Mouse (Mus musculus) heart, postnatal 10 days (tissue): ENCODE data around the gene Srp72. TPM values are rescaled to one million over a fixed set of nuclear protein-coding genes. Genes with fewer than 3 reads are reported as not detected.

Experiments
- DNase-seq, 2 experiments: peaks; one replicate each; pipeline ENCODE4 v3.0.0; 2021
- intact Hi-C: fragments of 180-260 bp; cut with DNase I; formaldehyde crosslinking; loops from one replicate; pipeline ENCODE4 v1.15.1; 2025
- total RNA-seq, 2 experiments: library from RNA; stranded (reverse); gene quantifications; 2 replicates each; pipeline ENCODE4 v1.2.3; 2021

Srp72 gene
- total RNA-seq, result 10 to 100 TPM; 74.0 to 75.6 TPM

DNA sequence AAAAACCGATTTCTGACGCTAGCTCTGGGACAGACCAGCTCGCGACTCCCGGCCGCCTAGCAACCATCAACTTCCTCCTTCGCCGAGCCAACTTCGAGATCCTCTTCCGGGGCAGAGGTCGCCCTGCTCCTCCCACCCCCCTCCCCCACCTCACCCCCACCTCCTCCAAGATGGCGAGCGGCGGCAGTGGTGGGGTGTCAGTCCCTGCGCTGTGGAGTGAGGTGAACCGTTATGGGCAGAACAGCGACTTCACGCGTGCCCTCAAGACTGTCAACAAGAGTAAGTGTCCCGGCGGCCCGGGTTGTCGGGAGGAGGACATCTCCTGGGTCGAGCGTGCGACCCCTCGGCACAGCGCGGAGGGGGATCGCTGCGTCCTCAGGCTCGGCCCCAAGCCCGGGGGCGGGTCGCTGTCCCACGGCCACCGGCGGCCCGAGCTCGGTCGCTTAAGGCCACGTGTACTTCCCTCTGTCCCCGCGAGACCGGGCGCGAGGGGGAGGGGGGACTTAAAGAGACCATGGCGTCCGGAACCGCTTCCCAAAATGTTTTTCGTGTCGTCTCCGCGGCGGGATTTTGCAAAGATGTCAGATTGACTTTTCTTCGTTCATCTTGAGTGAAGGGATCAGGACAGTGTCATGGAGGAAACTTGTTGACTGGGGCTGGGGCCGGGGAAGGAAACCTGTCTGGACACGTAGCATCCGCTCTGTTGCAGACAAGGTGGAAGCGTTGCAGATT lies at the start of gene Srp72:
Gene Srp72 (plus strand): TSS at position 130 of the 732 bp plus-strand sequence.
- peak; percentile 86 to 91 for DNase-seq
- intact Hi-C loops, result loop anchor here (2.0 to 10.0 kb wide), 2 partner anchors 70 to 390 kb away; partner anchors contain the start of genes Aasdh and Cep135

DNA sequence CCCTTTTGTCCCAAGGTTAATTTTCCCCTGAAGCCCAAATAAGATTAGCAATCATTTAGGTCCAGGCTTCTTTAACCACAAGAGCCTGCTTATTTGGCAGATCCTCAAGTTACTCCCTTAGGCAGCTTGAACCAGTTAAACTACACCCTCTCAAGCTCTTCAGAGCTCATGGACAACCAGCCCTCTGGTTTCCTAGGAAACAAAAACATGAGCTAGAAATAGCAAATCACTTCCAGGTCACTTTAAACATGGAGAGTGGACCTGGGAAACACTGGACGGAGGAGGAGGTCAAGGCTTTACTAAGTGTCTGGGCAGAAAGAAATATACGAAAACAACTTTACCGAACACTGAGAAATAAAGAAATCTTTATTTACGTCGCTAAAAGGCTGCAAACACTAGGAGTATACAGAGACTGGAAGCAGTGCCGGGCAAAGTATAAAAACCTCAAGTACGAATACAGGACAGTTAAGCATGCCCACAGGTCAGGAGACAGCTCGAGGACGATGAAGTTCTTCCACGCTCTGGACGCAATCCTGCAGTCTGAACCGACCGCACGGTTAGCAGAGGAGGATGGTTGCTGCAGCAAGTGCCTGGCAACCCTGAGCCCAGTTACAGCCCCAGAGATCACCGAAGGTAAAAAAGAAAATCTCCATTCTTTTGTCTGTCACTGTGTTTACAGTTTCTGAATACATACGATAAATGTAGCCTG lies 46.2 kb upstream of the Srp72 start:
- DNase-seq, result peak; percentile 63 to 69

DNA sequence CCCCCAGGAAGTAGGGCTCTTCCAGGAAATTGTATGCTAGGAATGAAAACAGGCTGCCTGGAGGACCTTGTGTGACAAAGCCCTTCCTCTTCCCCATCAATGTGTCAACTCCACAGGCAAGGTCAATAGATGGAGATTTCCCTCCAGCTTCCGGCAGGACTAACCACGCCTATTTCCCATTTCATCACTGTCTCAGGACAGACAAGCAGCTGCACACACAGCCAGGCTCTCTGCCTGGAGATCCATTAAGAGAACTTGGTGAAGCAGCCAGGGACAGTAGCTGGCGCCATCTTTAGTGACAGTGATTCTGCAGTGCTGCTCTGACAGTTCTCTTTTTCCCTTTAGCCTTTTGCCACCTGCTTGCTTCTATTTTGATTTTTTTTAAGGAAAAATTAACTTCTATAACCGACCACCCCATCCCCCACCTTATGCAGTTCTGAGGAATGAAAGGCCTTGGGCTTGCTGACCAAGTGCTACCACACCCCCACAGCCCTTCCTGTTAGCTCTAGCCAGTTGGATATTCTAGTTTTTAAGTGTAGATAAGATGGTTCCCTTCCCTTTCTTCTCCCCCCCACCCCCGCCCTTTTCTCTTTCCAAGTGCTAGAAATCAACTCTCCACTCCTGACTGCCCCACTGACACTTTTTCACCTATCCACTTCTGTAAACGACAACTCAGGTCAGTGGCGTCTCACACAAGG lies 45.2 kb upstream of the Srp72 start:
- peak; percentile 41 to 47 for DNase-seq
- intact Hi-C loops, result no loop called here

More for the DNA sequence above, 46.2 kb upstream of the Srp72 start:
- intact Hi-C loops, result no loop called here

DNA sequence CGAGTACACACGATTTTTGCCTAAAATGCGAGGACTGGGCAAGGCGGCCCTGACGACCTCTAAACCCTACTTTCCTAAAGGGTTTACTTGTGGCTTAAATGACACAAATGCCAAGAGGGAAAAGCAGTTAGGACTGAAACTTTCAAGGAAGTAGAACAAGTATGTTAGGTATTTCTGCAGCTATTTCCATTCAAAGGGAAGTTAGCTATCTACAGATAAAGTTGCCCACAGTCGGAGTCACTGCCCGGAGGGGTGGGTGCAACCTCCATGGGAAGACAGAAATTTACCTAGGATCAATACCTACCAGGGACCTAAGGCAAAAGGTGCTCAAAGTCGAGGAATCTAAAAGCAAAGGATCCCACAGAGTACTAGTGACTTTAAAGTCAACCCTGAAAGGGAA lies 34.8 kb upstream of the Srp72 start:
- intact Hi-C loops, result no loop called here
- DNase-seq, result no peak

DNA sequence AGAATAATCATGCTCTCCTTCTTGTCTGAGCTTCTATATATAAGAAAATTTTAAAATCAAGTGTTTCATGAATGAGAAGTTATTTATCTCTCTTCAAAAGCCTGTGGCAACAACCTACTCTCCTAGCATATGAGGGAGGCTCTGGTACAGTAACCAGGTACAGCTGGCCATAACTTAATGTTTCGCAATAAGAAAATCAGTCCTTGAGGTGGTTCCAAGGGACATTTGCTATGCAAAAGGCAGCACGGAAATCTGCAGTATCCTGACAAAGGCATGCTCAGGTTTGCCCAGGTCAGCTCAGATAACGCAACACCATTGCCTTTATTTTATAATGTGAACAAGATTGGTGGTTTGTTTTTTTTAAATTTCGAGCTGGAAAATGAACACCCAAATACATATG lies 32.5 kb upstream of the Srp72 start:
- intact Hi-C loops, result no loop called here
- DNase-seq, result no peak

DNA sequence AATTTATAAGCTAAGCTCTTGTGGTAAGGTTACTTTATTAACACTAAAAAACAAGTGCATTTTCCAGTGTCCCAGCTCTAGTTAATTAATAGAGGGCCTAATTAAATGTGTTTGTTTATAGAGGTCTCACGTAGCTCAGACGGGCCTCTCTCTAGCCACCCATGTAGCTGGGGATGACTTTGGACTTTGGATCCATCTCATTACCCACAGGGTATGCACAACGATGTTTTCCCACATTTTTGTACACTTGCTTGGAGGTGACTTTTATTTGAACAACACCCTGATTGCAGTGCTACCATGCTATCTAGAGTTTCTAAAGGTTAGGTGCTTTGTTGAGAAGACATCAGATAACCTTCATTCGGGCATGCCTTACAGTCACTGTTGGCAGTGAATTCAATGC lies 32.0 kb upstream of the Srp72 start:
- DNase-seq, result no peak
- intact Hi-C loops, result no loop called here

DNA sequence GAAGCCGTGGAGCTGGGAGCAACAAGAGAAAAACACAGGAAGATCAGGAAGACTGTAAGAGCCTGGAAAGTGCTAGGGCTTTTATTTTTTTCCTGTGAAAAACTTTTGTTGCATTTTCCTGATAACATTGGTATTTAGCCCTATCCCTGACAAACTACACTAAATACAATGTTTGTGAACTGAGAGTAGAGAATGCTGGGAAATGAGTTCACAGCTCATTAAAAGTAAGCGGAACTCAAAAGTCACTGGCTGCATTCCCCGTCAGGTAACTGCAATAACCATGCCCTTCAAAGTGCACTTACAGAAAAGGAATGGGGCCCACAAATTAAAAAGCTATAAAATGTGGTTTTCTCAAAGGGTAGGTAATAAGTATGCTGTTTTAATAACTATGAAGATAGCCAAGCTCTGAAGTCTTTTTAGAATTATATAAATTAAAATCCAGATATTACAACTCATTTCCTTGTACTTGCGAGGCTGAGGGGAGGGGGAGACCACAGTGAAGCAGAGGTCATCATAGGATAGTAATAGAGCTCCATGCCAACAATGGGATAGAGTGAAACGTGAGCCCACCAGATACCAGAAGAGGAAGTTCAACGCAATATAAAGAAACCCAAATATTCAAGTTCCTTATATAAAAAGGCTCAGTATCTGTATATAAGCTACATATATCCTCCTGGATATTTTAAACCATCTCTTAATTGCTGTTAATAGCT lies 29.4 kb upstream of the Srp72 start:
- DNase-seq, result no peak
- intact Hi-C loops, result no loop called here

DNA sequence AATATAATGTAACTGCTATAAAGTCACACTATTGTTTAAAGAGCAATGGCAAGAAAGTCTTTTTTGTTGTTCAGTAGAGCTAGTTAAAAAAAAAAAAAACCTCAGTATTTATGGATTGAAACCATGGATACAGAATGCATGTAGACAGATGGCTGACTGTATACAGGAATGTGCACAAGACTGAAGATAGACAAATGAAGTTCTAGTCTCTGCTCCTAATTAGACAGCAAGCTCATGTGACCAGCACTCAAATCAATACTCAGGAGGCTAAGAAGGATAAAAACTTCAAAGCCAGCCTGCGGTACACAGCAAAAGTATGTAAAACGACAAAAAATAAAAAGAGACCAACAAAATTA lies 28.8 kb upstream of the Srp72 start:
- intact Hi-C loops, result no loop called here
- no peak for DNase-seq

DNA sequence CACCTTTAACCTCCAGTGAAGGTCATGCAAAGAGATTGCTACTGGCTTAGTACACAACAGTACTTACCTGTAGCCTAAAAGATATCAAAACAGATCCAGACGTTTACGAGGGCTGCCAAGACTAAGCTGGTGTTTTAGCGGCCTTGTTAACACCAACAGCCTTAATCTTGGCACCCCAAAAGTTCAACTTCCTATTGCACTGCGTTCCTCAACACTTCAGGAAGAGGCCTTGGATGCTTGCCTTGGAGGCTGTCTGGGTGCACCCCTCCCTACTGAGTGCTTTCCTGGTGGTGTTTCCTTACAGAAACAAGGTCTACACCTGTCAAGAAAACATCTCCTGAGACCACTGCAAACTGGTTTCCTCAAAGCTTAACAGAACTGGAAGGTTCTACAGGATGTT lies 27.3 kb upstream of the Srp72 start:
- no peak for DNase-seq
- intact Hi-C loops, result no loop called here

DNA sequence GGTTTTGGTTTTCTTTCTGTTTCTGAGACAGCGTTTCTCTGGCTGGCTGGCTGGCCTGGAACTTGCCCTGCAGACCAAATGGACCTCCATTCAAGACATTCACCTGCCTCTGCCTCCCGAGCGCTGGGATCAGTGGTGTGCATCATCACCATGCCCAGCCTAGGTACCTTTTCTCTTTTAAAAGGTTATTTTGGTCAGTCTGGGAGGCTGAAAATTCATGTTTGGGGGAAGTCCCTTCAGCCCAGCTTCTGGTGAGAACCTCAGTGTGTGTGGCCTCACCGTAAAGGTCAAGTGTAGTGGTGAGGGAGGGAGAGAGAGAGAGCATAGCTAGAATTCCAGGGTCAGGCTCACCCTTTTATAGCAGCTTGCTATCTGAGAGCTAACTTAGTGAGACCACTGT lies 26.7 kb upstream of the Srp72 start:
- peak; percentile 30 to 31 for DNase-seq
- intact Hi-C loops, result no loop called here

DNA sequence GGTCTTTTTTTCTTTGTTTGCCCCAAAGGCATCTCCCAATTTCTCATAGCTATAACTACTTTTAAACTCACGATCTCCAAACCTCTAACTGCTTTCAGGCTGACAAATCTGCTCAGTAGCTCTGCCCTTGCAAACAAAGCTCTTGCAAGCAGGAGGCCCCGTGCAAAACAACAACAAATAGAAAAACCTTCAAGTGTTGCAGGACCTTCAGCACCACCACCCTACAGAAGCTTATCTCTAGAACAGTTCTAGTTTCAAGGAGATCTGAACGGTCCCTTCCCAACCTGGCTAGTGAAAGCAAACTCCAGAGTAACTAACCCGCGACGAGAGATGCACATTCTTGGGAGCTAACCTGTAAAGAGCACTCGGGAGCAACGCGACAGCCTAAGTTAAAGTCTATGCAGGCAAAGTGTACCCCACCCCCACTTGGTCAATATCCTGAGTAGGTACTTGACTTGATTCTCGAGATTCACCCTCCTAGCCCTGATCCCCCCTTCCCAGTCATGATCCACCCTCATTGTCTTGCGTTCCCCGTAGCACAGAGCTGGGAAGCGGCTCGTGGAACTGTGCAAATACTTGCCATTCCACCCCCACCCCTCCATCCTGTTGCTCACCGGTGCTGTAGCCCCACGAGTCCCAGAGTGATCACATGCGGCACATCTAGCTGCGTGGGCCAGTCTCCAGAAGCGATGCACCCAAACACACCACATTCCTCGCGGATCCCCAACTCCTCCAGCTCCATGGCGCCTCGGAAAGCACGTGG lies 24.0 kb upstream of the Srp72 start:
- intact Hi-C loops, result loop anchor here (1.0 kb wide), 1 partner anchor 45 kb away; the partner anchor contains the start of gene Aasdh
- peak in 1 of 2 experiments; percentile 16 for DNase-seq

DNA sequence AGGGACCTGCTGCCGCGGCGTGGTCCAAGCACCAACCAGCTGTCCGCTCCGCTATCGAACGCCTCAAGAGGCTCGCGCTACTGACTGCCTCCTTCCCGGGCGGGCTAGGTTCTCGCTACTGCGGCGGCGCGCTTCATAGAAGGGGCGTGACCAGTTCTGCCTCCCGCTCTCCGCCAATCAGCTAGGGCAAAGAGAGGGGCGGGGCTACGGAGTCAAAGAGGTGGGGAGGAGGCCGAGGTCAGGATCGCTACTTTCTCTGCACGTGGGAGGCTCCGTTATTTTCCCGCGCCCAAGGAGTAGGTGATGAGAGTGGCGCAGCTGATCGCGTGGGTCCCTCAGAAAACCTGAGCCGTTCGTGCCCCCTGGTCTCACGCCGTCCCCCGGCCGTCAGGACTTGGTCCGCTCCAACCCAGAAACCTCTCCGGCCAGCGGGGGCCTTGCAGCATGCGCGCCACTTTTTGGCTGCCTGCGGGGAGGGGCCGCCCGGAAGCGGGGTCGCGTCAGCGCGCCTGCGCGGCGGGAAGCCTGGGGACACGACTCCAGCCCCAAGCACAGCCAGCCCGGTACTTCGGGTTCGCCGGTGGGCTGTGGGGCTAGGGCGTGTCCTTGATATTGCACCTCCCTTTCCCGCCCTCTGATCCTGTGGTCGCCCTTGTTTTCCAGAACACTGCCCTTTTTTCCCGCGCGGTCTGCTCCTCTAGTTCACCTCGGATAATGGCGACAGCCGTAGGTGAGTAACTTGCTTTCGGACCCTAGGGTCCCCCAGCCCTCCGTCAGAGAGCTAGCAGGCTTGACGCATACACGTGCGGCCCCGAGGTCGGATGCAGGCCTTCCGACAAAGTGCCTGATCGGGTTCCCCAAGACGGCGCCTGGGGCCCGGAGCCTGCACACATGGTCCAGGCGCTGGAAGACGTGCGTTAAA lies 23.1 kb upstream of the Srp72 start, which contains the start of the genes Paics and Ppat:
Gene Paics (plus strand): TSS at position 202 of the 922 bp plus-strand sequence.
Gene Ppat (minus strand): TSS at position 473 of the 922 bp plus-strand sequence.
- intact Hi-C loops, result loop anchor here (1.0 kb wide), 1 partner anchor 46 kb away; the partner anchor contains the start of gene Aasdh
- DNase-seq, result peak; percentile 99

DNA sequence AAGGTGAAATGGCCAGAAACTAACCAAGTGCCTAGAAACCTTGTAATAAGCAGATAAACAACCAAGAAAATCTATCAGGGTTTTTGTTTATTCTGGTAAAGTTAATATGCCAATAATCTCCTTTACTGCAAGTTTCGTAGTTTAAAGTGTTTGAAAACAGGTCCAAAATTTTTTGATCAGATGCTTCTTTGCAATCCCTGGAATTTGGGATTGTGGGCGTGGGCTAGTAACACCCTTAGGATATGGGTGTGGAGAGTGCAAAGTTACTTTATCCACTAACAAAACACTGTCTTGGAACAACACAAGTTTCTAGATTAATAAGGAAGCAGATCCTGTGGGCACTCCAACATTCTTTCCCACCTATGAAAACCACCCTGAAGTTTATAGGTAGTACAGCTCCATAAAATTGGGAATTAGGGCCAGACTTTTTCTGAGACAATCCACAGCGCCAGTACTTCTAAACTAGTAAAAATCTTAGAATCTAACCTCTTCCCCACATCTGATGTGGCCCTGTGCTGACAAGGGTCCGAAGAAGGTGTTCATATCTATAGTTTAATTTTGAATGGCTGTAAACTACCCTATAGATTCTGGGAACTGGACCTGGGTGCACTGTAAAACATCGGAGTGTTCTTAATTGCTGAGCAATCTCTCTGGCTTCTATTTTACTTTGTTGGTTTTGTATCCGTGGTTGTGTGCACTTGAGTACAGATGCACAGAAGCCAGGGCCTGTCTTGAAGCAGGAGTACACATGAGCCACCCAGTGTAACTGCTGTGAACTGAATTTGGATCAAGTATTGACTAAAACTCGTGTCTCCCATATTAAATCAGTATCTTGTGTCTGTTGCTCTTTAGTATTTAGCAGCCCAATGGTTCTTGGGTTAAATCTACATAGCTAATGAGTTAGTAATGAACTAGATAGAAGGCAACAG lies 22.1 kb upstream of the Srp72 start:
- DNase-seq, result no peak
- intact Hi-C loops, result no loop called here

DNA sequence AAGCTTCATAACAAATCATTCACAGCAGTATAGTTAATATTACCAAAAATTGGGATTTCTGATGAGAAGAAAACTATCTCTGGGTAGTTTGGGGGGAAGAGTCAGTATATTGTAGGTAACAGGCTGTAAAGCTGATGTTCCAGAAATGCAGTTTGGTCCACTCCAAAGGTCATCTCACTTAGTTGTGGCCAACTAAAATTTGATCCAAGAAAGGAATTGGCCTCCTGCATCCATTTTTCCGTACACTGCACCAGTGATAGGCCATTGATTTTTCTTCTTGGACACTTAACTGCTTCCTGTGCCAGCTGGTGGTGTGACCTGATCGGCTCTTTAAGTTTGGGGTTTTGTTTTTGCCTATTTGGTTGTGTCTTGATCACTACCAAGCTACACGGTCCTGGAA lies 20.7 kb upstream of the Srp72 start:
- no peak for DNase-seq
- intact Hi-C loops, result no loop called here

DNA sequence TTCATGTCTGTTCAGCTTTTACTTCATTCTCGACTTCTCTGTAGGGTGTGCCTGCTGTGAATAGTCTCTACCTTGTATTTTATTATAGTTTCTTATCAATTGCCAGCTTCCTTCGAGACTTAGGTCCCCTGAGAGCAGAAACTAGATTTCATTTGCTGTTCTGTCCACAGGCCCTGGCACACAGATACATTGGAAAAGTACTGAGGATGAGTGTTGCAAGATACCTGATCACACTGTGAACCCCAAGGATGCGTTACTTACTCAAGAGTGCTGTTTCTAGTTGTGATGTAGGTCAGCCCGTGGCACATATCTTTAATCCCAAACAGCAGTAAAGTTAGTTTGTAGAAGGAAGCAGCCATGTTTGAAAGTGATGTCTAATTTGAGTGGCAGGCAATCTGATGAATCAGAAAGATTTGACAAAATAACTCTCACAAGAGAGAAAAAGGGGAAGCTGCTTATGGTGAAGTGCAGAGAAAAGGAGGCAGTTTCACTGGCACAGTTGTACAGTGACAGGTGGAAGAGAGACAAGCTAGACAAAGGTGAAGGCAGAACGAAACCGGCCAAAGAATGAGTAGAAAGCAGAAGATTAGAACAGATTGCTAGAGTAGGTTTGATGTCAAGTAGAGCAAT lies 20.1 kb upstream of the Srp72 start:
- no peak for DNase-seq
- intact Hi-C loops, result no loop called here

DNA sequence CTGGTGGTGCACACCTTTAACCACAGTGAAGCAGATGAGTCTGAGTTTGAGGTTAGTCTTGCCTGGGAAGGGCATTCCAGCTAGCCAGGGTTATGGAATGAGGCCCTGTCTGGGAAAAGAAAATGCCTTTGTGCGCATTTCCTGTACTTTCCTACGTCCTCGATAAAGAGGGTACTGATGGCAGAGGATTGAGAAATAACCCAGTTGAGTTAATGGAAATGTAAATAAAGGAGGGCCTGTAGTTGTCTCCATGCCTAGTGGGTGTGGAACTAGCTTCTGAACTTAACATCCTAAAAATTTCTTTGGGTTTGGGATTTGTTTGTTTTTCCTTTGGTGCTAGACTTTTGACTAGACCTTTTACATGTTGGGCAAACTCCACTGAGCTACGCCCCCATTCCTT lies 19.0 kb upstream of the Srp72 start:
- DNase-seq, result no peak
- intact Hi-C loops, result no loop called here

DNA sequence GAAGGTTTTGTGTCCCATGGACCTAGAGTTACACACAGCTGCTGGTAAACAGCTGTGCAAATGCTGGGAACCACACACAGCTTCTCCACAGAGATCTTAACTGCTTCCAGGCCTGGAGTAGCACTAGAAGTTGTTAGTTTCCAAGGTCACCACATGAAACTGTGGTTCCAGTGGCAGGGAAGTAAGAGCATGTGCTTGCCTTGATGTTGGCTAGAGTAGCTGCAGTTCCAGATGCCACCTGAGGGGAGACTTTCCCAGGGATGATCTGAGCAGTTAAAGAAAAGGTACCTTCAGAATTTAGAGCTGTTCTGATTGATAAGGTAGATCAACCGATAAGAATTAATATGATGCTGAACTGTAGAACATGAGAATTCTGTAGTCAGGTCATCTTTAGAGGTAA lies 16.5 kb upstream of the Srp72 start:
- DNase-seq, result no peak
- intact Hi-C loops, result no loop called here
